Comparison of ENCODE assay signal across 25 mouse cellular contexts in the genomic region with DNA sequence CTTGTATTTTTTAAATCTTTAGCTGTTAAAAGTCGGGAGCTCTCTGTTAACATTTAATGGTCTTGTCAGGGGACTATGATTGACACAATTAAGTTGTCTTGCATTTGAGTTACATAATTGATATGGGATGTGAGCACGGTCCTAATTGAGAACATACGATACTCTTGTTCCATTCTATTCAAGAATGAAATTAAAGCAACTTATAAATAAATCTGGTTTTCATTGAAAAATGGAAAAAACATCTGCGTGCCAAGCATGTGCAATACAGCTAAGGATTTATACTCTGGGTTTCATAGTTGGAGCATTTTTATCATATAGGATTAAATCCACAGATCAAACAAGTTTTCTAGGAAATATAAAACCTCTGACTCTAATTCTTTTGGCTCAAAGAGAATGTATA. TPM values are rescaled to one million over a fixed set of nuclear protein-coding genes. Genes with fewer than 3 reads are reported as not detected.
DNase-seq lines count a peak whose midpoint lies in the region; ATAC-seq lines count a peak whose summit lies in the region.
"Had no signal": no experiment of that assay in that cellular context is flagged by ENCODE, and none has a peak within 500 bp of the region (broad histone marks: within the 10 kb centered on the region; RNA-seq: fewer than 3 reads in every experiment).

No protein-coding gene starts in this region.

- H3K27ac ChIP-seq in heart, embryonic 11.5 days (ENCODE audit: low read depth, low read length): no peak overlapping the region
- no peak overlapping the region for H3K27ac ChIP-seq in embryonic facial prominence, embryonic 12.5 days
- H3K27ac ChIP-seq in embryonic facial prominence, embryonic 15.5 days (replicated peaks): no peak overlapping the region
- H3K27ac ChIP-seq: forebrain, embryonic 12.5 days; heart, adult 2 months; heart, embryonic 10.5 days; hindbrain, embryonic 15.5 days had no signal

- WGBS in heart, embryonic 11.5 days (ENCODE audit: insufficient replicate concordance): 83% methylated on average over 4 of the region's 4 CpGs
- WGBS in embryonic facial prominence, embryonic 12.5 days: 17% methylated on average over 4 of the region's 4 CpGs
- 25% methylated on average over 4 of the region's 4 CpGs for WGBS in embryonic facial prominence, embryonic 15.5 days

- no peak overlapping the region for H3K4me3 ChIP-seq in heart, embryonic 11.5 days (ENCODE audit: low read depth, low read length)
- no peak overlapping the region for H3K4me3 ChIP-seq in embryonic facial prominence, embryonic 12.5 days
- no peak overlapping the region for H3K4me3 ChIP-seq in embryonic facial prominence, embryonic 15.5 days (replicated peaks)
- H3K4me3 ChIP-seq: erythroblast, embryonic 14.5 days; forebrain, embryonic 12.5 days; forebrain, embryonic 15.5 days; heart, adult 2 months; heart, embryonic 10.5 days; hindbrain, embryonic 12.5 days; hindbrain, embryonic 15.5 days had no signal

- DNase-seq in heart, adult 11 months: peak; percentile 4
- DNase-seq in kidney, postnatal 25 days: no peak
- no peak for DNase-seq in adrenal gland, adult 2 months
- DNase-seq: adrenal gland, adult 8-10 months; adrenal gland, postnatal 25 days; B cell, adult 2 months; cerebellum, adult 11-12 months; cerebellum, adult 8-10 months; cerebellum, postnatal 10 days; cerebellum, postnatal 36 days; embryo, embryonic 11 days; gastrocnemius, postnatal 25 days; heart, adult 2 months had no signal

- H3K9me3 ChIP-seq in heart, embryonic 11.5 days (replicated peaks; ENCODE audit: control insufficient read depth, low read length): no peaks in the 10 kb centered on the region
- H3K9me3 ChIP-seq in embryonic facial prominence, embryonic 12.5 days: no peaks in the 10 kb centered on the region
- H3K9me3 ChIP-seq in embryonic facial prominence, embryonic 15.5 days (replicated peaks): no peaks in the 10 kb centered on the region
- H3K9me3 ChIP-seq: forebrain, embryonic 12.5 days; forebrain, embryonic 15.5 days; G1E; heart, embryonic 10.5 days; hindbrain, embryonic 12.5 days; hindbrain, embryonic 15.5 days had no signal

- ATAC-seq in heart, embryonic 11.5 days (replicated peaks; ENCODE audit: insufficient number of reproducible peaks, low FRiP score, low TSS enrichment): no peak
- 0 out of 2 replicates have a peak, but pooled peaks have one; percentile 47 for ATAC-seq in embryonic facial prominence, embryonic 12.5 days (ENCODE audit: insufficient number of reproducible peaks, insufficient read depth, low FRiP score, low TSS enrichment)
- 0 out of 2 replicates have a peak, but pooled peaks have one; percentile 35 for ATAC-seq in embryonic facial prominence, embryonic 15.5 days (ENCODE audit: insufficient number of reproducible peaks, low FRiP score, low TSS enrichment, low read depth)
- ATAC-seq: forebrain, embryonic 15.5 days; intestine, postnatal 0 days had no signal

- no peaks in the 10 kb centered on the region for H3K27me3 ChIP-seq in heart, embryonic 11.5 days (ENCODE audit: control insufficient read depth, insufficient read depth, low read length)
- H3K27me3 ChIP-seq in embryonic facial prominence, embryonic 12.5 days: no peaks in the 10 kb centered on the region; the same call in 1 of the 2 replicates
- H3K27me3 ChIP-seq in embryonic facial prominence, embryonic 15.5 days: 0 out of 2 replicates have a peak, but pooled peaks cover 3% of the 10 kb centered on the region
- H3K27me3 ChIP-seq: CH12.LX; forebrain, embryonic 12.5 days; forebrain, embryonic 15.5 days; hindbrain, embryonic 12.5 days; hindbrain, embryonic 15.5 days had no signal

- H3K4me1 ChIP-seq in heart, embryonic 11.5 days (ENCODE audit: control insufficient read depth, insufficient read depth, low read length): no peaks in the 10 kb centered on the region
- peaks cover 29% of the 10 kb centered on the region for H3K4me1 ChIP-seq in embryonic facial prominence, embryonic 12.5 days
- H3K4me1 ChIP-seq in embryonic facial prominence, embryonic 15.5 days: peaks cover 19% of the 10 kb centered on the region
- H3K4me1 ChIP-seq: heart, embryonic 10.5 days; hindbrain, embryonic 15.5 days had no signal

- no peak overlapping the region for H3K4me2 ChIP-seq in heart, embryonic 11.5 days
- H3K4me2 ChIP-seq in embryonic facial prominence, embryonic 12.5 days (replicated peaks): no peak overlapping the region
- H3K4me2 ChIP-seq in embryonic facial prominence, embryonic 15.5 days (replicated peaks): no peak overlapping the region
- H3K4me2 ChIP-seq: forebrain, embryonic 12.5 days; forebrain, embryonic 15.5 days; hindbrain, embryonic 12.5 days; hindbrain, embryonic 15.5 days had no signal

- H3K36me3 ChIP-seq in heart, embryonic 11.5 days (ENCODE audit: control insufficient read depth, insufficient read depth, low read length): no peaks in the 10 kb centered on the region
- no peaks in the 10 kb centered on the region for H3K36me3 ChIP-seq in embryonic facial prominence, embryonic 12.5 days
- no peaks in the 10 kb centered on the region for H3K36me3 ChIP-seq in embryonic facial prominence, embryonic 15.5 days
- H3K36me3 ChIP-seq: forebrain, embryonic 12.5 days; forebrain, embryonic 15.5 days; heart, embryonic 10.5 days; hindbrain, embryonic 12.5 days; hindbrain, embryonic 15.5 days had no signal

- H3K9ac ChIP-seq in heart, embryonic 11.5 days (ENCODE audit: low read depth, low read length): no peak overlapping the region
- no peak overlapping the region for H3K9ac ChIP-seq in embryonic facial prominence, embryonic 12.5 days
- H3K9ac ChIP-seq in embryonic facial prominence, embryonic 15.5 days: no peak overlapping the region
- H3K9ac ChIP-seq: forebrain, embryonic 12.5 days; forebrain, embryonic 15.5 days; hindbrain, embryonic 12.5 days; hindbrain, embryonic 15.5 days had no signal

RNA-seq across cellular contexts. Expression of gene Slc38a6, which starts 46.1 kb away (rescaled TPM):
- 7.8 and 8.7 TPM in 2 replicates for polyA plus RNA-seq in heart, embryonic 11.5 days (2014; fragmentation: Nextera tagmentation; extraction: Ambion mirVana)
- polyA plus RNA-seq in embryonic facial prominence, embryonic 12.5 days (2016; fragmentation: Nextera tagmentation; extraction: Ambion mirVana): 15.0 and 17.2 TPM in 2 replicates
- 13.2 and 16.5 TPM in 2 replicates for polyA plus RNA-seq in embryonic facial prominence, embryonic 15.5 days (2015; fragmentation: Nextera tagmentation; extraction: Ambion mirVana)
- total RNA-seq in adrenal gland, adult 2 months (2021): 1 to 10 TPM; 5.9 to 8.5 TPM
- polyA plus RNA-seq in adrenal gland, adult 2 months (2012; rRNA removed): 8.3 and 8.9 TPM in 2 replicates
- polyA plus RNA-seq: erythroblast, embryonic 14.5 days had no signal

RNA-seq across cellular contexts. Expression of gene Trmt5, which starts 46.2 kb away (rescaled TPM):
- 16.0 and 18.5 TPM in 2 replicates for polyA plus RNA-seq in heart, embryonic 11.5 days (2014; fragmentation: Nextera tagmentation; extraction: Ambion mirVana)
- 18.1 and 18.6 TPM in 2 replicates for polyA plus RNA-seq in embryonic facial prominence, embryonic 12.5 days (2016; fragmentation: Nextera tagmentation; extraction: Ambion mirVana)
- 15.8 and 17.1 TPM in 2 replicates for polyA plus RNA-seq in embryonic facial prominence, embryonic 15.5 days (2015; fragmentation: Nextera tagmentation; extraction: Ambion mirVana)
- total RNA-seq in adrenal gland, adult 2 months (2021): 10 to 100 TPM; 12.0 to 15.4 TPM
- polyA plus RNA-seq in adrenal gland, adult 2 months (2012; rRNA removed): 1.6 and 1.8 TPM in 2 replicates
